Mouse (Mus musculus): Measurements from ENCODE around the gene Cavin1. TPM values are rescaled to one million over a fixed set of nuclear protein-coding genes. Genes with fewer than 3 reads are reported as not detected.

Gene Cavin1
- polyA plus RNA-seq, 1 experiment from 2014 or later, result 51.4 TPM

- no peaks in the 10 kb centered on the region for H3K27me3 ChIP-seq
Observed at GRCm38 (mm10) chr11:100916432-100916971, 54.2 kb downstream of the Cavin1 start.

DNA sequence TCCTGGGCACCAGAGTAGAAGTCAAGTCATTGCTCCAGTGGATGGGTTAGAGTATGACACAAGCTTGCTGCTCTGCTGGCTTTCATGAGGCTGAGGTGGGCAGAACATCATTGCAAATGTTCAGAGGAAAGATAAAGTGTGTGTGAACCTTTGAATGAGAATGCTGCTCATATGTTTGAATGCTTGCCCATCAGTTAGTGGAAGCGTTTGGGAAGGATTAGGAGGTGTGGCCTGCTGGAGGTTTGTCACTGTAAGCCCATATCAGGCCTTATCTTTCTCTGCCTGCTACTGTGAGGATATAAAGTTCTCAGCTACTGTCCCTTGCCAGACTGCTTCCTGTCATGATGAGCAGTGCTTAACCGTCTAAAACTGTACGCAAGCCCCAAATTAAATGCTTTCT is 55.6 kb downstream of the Cavin1 start:
- no peaks in the 10 kb centered on the region for H3K4me1 ChIP-seq
- no peak overlapping the region for H3K4me3 ChIP-seq
- H3K9me3 ChIP-seq (replicated peaks), result no peaks in the 10 kb centered on the region
- H3K9ac ChIP-seq, result no peak overlapping the region
- H3K4me2 ChIP-seq (replicated peaks), result no peak overlapping the region
- H3K27ac ChIP-seq, result no peak overlapping the region
- no peak for ATAC-seq (ENCODE audit: low FRiP score)
- no peaks in the 10 kb centered on the region for H3K36me3 ChIP-seq
- WGBS, result 99% methylated on average over 3 of the region's 3 CpGs
- no peaks in the 10 kb centered on the region for H3K27me3 ChIP-seq

More at GRCm38 (mm10) chr11:100916432-100916971, 54.2 kb downstream of the Cavin1 start:
- H3K36me3 ChIP-seq, result no peaks in the 10 kb centered on the region
- no peaks in the 10 kb centered on the region for H3K9me3 ChIP-seq (replicated peaks)
- H3K4me3 ChIP-seq, result no peak overlapping the region
- WGBS, result 100% methylated on average over 4 of the region's 4 CpGs
- no peak overlapping the region for H3K9ac ChIP-seq
- no peak overlapping the region for H3K4me2 ChIP-seq (replicated peaks)
- no peak overlapping the region for H3K27ac ChIP-seq
- ATAC-seq (ENCODE audit: low FRiP score), result no peak
- no peaks in the 10 kb centered on the region for H3K4me1 ChIP-seq

DNA sequence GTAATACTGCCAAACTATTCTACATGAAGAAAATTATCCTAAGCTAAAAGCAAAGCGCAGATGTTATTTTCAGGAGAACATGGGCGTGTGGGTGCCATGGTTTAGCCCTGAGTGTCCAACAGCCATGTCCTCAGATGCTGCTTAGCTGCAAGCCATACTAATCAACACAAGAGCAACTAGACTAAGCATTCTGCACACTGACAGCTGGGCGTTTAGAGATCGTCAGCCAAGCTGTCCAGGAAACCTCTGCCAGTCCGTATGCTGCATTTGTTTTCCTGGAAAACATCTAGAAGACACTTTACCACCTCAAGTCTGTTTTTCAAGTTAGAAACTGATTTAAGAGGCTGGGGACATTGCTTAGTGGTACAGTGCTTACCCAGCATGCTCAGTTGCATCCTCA is 56.3 kb downstream of the Cavin1 start:
- Histone ChIP-seq H3K9me3 (replicated peaks) (no peaks in the 10 kb centered on the region), H3K27me3 (no peaks in the 10 kb centered on the region), H3K36me3 (no peaks in the 10 kb centered on the region), H3K4me1 (no peaks in the 10 kb centered on the region), H3K4me3 (no peak overlapping the region), H3K27ac (no peak overlapping the region), H3K4me2 (replicated peaks) (no peak overlapping the region), H3K9ac (no peak overlapping the region)
- WGBS, result 85% methylated on average over 5 of the region's 5 CpGs
- ATAC-seq (ENCODE audit: low FRiP score), result no peak

- Histone ChIP-seq H3K4me3 (no peak overlapping the region), H3K36me3 (peaks cover 11% of the 10 kb centered on the region), H3K4me2 (replicated peaks) (no peak overlapping the region), H3K9me3 (replicated peaks) (no peaks in the 10 kb centered on the region), H3K9ac (no peak overlapping the region), H3K4me1 (no peaks in the 10 kb centered on the region), H3K27me3 (no peaks in the 10 kb centered on the region), H3K27ac (no peak overlapping the region)
- WGBS, result 95% methylated on average over 17 of the region's 17 CpGs
- ATAC-seq (ENCODE audit: low FRiP score), result no peak
Observed at GRCm38 (mm10) chr11:100912401-100913155, 58.1 kb downstream of the Cavin1 start.

GRCm38 (mm10) chr11:100908567-100908966 is 62.1 kb downstream of the Cavin1 start:
- Histone ChIP-seq H3K27me3 (no peaks in the 10 kb centered on the region), H3K4me1 (no peaks in the 10 kb centered on the region), H3K4me2 (replicated peaks) (no peak overlapping the region), H3K36me3 (peaks cover 36% of the 10 kb centered on the region), H3K4me3 (no peak overlapping the region), H3K9ac (no peak overlapping the region), H3K27ac (no peak overlapping the region), H3K9me3 (replicated peaks) (no peaks in the 10 kb centered on the region)
- ATAC-seq (ENCODE audit: low FRiP score), result no peak
- 89% methylated on average over 9 of the region's 9 CpGs for WGBS

DNA sequence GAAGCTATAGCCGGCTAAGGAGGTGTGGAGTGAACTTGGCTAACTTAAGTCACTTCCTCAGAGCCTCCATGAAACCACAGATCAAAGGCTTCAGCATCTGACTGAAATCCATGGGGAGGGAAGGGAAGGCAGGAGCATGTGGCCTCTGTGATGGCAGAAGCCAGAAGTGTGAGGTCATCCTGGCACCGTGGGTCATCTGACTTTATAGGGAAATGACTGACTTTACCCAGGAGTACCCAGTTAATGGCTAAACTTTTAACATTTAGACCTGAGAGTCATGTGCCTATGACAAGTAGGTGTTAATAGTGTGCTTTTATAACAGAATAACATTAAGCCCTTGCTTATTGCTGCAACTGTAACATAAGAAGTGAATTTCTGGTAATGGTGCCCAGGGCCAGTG is 62.6 kb downstream of the Cavin1 start:
- WGBS, result 84% methylated on average over 2 of the region's 2 CpGs
- no peak overlapping the region for H3K4me3 ChIP-seq
- no peak overlapping the region for H3K4me2 ChIP-seq (replicated peaks)
- ATAC-seq (ENCODE audit: low FRiP score), result no peak
- no peaks in the 10 kb centered on the region for H3K27me3 ChIP-seq
- H3K36me3 ChIP-seq, result peaks cover 40% of the 10 kb centered on the region
- H3K4me1 ChIP-seq, result no peaks in the 10 kb centered on the region
- no peak overlapping the region for H3K27ac ChIP-seq
- no peak overlapping the region for H3K9ac ChIP-seq
- no peaks in the 10 kb centered on the region for H3K9me3 ChIP-seq (replicated peaks)

DNA sequence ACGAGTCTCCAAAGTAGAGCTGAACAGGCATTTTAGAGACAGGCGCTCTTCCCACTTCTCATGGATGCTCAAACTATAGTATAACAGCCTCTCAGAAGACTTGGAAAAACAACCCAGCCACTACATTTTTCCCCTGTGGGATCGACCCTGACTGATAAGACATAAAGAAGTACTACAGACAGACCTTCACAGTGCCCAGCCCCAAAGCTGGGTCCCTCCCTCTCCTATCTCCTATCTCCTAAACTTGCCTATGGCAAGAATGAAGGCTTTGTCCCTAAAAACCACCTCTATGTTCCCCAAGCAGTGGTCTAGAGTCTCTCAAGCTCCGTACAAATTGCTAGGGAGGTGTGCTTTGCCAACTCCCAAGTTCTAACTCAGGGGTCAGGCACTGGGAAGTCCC is 63.8 kb downstream of the Cavin1 start:
- H3K36me3 ChIP-seq, result peaks cover 50% of the 10 kb centered on the region

More for the DNA sequence above, 63.8 kb downstream of the Cavin1 start:
- Histone ChIP-seq H3K4me2 (replicated peaks) (no peak overlapping the region), H3K4me1 (no peaks in the 10 kb centered on the region), H3K9me3 (replicated peaks) (no peaks in the 10 kb centered on the region), H3K9ac (no peak overlapping the region), H3K27ac (no peak overlapping the region), H3K4me3 (no peak overlapping the region), H3K27me3 (no peaks in the 10 kb centered on the region)
- 88% methylated on average over 4 of the region's 4 CpGs for WGBS
- no peak for ATAC-seq (ENCODE audit: low FRiP score)

Other genes starting within 250 kb of the Cavin1 start
- gene Rab5c, start 232.7 kb downstream of the Cavin1 start, polyA plus RNA-seq (2016; fragmentation: Nextera tagmentation; extraction: Ambion mirVana), result 17.7 and 19.9 TPM in 2 replicates
- gene Kcnh4, start 210.9 kb downstream of the Cavin1 start, polyA plus RNA-seq (2016; fragmentation: Nextera tagmentation; extraction: Ambion mirVana), result 6.0 and 6.2 TPM in 2 replicates
- not detected in 2 replicates for gene Hcrt, start 208.0 kb downstream of the Cavin1 start, polyA plus RNA-seq (2016; fragmentation: Nextera tagmentation; extraction: Ambion mirVana)
- 4.4 and 4.7 TPM in 2 replicates for gene Ghdc, start 199.9 kb downstream of the Cavin1 start, polyA plus RNA-seq (2016; fragmentation: Nextera tagmentation; extraction: Ambion mirVana)
- 17.3 and 20.5 TPM in 2 replicates for gene Stat5b, start 120.2 kb downstream of the Cavin1 start, polyA plus RNA-seq (2016; fragmentation: Nextera tagmentation; extraction: Ambion mirVana)
- 1.4 and 2.8 TPM in 2 replicates for gene Stat5a, start 111.5 kb downstream of the Cavin1 start, polyA plus RNA-seq (2016; fragmentation: Nextera tagmentation; extraction: Ambion mirVana)
- gene Stat3, start 31.3 kb downstream of the Cavin1 start, polyA plus RNA-seq (2016; fragmentation: Nextera tagmentation; extraction: Ambion mirVana), result 41.4 and 47.4 TPM in 2 replicates
- gene Atp6v0a1, start 38.6 kb upstream of the Cavin1 start, polyA plus RNA-seq (2016; fragmentation: Nextera tagmentation; extraction: Ambion mirVana), result 70.2 and 74.1 TPM in 2 replicates
- 13.3 and 13.7 TPM in 2 replicates for gene Naglu, start 99.1 kb upstream of the Cavin1 start, polyA plus RNA-seq (2016; fragmentation: Nextera tagmentation; extraction: Ambion mirVana)
- gene Hsd17b1, start 107.5 kb upstream of the Cavin1 start, polyA plus RNA-seq (2016; fragmentation: Nextera tagmentation; extraction: Ambion mirVana), result 0.23 and 0.26 TPM in 2 replicates
- 45.6 and 51.2 TPM in 2 replicates for gene Coasy, start 111.7 kb upstream of the Cavin1 start, polyA plus RNA-seq (2016; fragmentation: Nextera tagmentation; extraction: Ambion mirVana)
- 62.1 and 62.4 TPM in 2 replicates for gene Mlx, start 116.4 kb upstream of the Cavin1 start, polyA plus RNA-seq (2016; fragmentation: Nextera tagmentation; extraction: Ambion mirVana)
- 30.5 and 34.3 TPM in 2 replicates for gene Psmc3ip, start 124.5 kb upstream of the Cavin1 start, polyA plus RNA-seq (2016; fragmentation: Nextera tagmentation; extraction: Ambion mirVana)
- 23.2 and 25.1 TPM in 2 replicates for gene Retreg3, start 149.0 kb upstream of the Cavin1 start, polyA plus RNA-seq (2016; fragmentation: Nextera tagmentation; extraction: Ambion mirVana)
- 81.6 and 83.2 TPM in 2 replicates for gene Tubg1, start 149.1 kb upstream of the Cavin1 start, polyA plus RNA-seq (2016; fragmentation: Nextera tagmentation; extraction: Ambion mirVana)
- gene Tubg2, start 185.0 kb upstream of the Cavin1 start, polyA plus RNA-seq (2016; fragmentation: Nextera tagmentation; extraction: Ambion mirVana), result 10.4 and 12.9 TPM in 2 replicates
- 0.97 and 1.2 TPM in 2 replicates for gene Cntnap1, start 199.6 kb upstream of the Cavin1 start, polyA plus RNA-seq (2016; fragmentation: Nextera tagmentation; extraction: Ambion mirVana)
- gene Plekhh3, start 200.5 kb upstream of the Cavin1 start, polyA plus RNA-seq (2016; fragmentation: Nextera tagmentation; extraction: Ambion mirVana), result 14.3 and 15.4 TPM in 2 replicates
- 0.23 and 0.61 TPM in 2 replicates for gene Ccr10, start 204.6 kb upstream of the Cavin1 start, polyA plus RNA-seq (2016; fragmentation: Nextera tagmentation; extraction: Ambion mirVana)

All from hindbrain, embryonic 12.5 days (tissue).